Mouse (Mus musculus) cerebellum, adult 2 months (tissue): ENCODE results near the gene Slc2a4. TPM values are rescaled to one million over a fixed set of nuclear protein-coding genes. Genes with fewer than 3 reads are reported as not detected.
A peak's percentile ranks its signal among the peaks of the same experiment; 100 is the strongest.
"Not testable (repeated sequence)": the region's sequence is repeated elsewhere in the genome, so short reads cannot be mapped to it uniquely, and the experiment has no call there.

ENCODE experiments used
- DNase-seq, 2 experiments: peaks; one replicate each; pipeline ENCODE4 v3.0.0; 2021
- H3K27ac ChIP-seq: fragments of 200-500 bp; 2 replicates; pipeline ENCODE4 v1.5.1; 2012; ENCODE audit warnings: low read length, control low read depth, inconsistent platforms; ENCODE audit not compliant: insufficient read depth
- H3K27me3 ChIP-seq: fragments of 200-500 bp; 2 replicates; pipeline ENCODE4 v1.6.1; 2012; ENCODE audit warnings: inconsistent platforms, mild to moderate bottlenecking, low read length, moderate library complexity; ENCODE audit not compliant: control insufficient read depth, insufficient read depth
- H3K4me1 ChIP-seq: fragments of 200-500 bp; 2 replicates; pipeline ENCODE4 v1.6.1; 2011; ENCODE audit warnings: low read length; ENCODE audit not compliant: control insufficient read depth, insufficient read depth
- H3K4me3 ChIP-seq: fragments of 200-500 bp; replicated peaks from 2 replicates; pipeline ENCODE3; 2011; ENCODE audit warnings: mild to moderate bottlenecking, low read depth, low read length, control low read depth; ENCODE audit not compliant: insufficient read depth
- CTCF ChIP-seq: fragments of 200-500 bp; IDR thresholded peaks from 2 replicates; pipeline ENCODE4 v1.5.1; 2011; ENCODE audit warnings: low read depth, mild to moderate bottlenecking, control low read depth, low read length, moderate library complexity, borderline replicate concordance; ENCODE audit not compliant: insufficient read depth
- POLR2A ChIP-seq: fragments of 200-500 bp; IDR thresholded peaks from 2 replicates; pipeline ENCODE4 v1.6.1; 2011; ENCODE audit warnings: low read length, control low read depth, borderline replicate concordance; ENCODE audit not compliant: insufficient read depth
- WGBS: fragments of 180-500 bp; shearing (Covaris S2); methylation state at CpG from one replicate; pipeline ENCODE4 v1.1.7; 2018; 5-methylcytosine and 5-hydroxymethylcytosine counted together
- polyA plus RNA-seq: library from polyadenylated mRNA; depleted of rRNA; stranded (reverse); fragments of >200 nt; gene quantifications from 2 replicates; pipeline ENCODE4 v1.2.3, GENCODE M21; 2012

The Slc2a4 gene
- polyA plus RNA-seq, 1 experiment, result 5.9 TPM

DNA sequence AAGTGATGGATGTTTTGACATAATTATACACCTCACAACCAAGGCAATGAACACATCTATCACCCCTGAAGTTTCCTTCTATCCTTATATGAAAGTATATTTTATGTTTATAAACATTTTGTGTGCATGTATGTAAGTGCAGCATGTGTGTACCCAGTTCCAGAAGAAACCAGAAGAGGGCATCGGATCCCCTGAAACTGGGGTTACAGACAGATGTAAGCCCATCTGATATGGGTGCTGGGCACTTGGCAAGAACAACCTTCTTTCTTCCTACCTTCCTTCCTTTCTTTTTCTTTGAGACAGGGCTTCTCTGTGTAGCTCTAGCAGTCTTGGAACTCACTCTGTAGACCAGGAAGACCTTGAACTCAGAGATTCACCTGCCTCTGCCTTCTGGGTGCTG, 8.2 kb upstream of the Slc2a4 start:
- no peak for TF ChIP-seq POLR2A
- TF ChIP-seq CTCF, result no peak
- 88% methylated on average over 1 of the region's 1 CpGs for WGBS
- Histone ChIP-seq H3K27ac (no peak overlapping the region), H3K4me1 (no peaks in the 10 kb centered on the region), H3K4me3 (no peak overlapping the region), H3K27me3 (no peaks in the 10 kb centered on the region; the same call in 1 of the 2 replicates)
- DNase-seq, result no peak

- H3K27me3 ChIP-seq, H3K4me3 ChIP-seq, DNase-seq, H3K4me1 ChIP-seq, H3K27ac ChIP-seq: not testable (repeated sequence)
- WGBS, result 63% methylated on average over 4 of the region's 4 CpGs
Measured at GRCm38 (mm10) chr11:69955618-69956017, 7.6 kb upstream of the Slc2a4 start.

DNA sequence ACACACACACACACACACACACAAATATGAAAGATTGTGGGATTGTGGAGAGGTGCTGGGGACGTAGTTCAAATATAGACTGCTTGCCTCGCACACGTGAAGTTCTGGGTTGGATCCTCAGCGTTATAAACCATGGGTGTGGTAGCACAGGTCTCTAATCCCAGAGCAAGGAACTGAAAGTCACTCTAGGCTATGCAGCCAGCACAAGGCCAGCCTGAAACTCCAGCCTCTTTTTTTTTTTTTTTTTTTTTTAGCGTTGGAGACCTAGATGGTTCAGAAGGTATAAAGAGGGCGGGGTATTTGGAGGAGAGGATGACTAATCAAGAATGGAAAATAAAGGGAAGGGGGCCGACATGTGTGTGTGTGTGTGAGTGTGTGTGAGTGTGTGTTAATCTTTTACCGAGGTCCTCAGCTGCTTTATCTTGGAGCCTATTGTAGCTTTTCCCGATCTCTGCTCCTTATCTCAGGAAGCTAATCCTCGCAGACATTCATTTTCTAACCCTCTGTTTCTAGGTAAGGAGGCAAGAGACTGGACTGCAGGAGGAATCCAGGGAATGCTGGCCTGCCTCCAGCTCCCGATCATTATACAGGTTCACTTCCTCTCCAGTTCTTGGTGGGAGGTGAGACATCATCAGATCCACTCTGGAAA, 5.4 kb upstream of the Slc2a4 start:
- H3K4me3 ChIP-seq, result no peak overlapping the region
- TF ChIP-seq POLR2A, result no peak
- no peak for TF ChIP-seq CTCF

DNA sequence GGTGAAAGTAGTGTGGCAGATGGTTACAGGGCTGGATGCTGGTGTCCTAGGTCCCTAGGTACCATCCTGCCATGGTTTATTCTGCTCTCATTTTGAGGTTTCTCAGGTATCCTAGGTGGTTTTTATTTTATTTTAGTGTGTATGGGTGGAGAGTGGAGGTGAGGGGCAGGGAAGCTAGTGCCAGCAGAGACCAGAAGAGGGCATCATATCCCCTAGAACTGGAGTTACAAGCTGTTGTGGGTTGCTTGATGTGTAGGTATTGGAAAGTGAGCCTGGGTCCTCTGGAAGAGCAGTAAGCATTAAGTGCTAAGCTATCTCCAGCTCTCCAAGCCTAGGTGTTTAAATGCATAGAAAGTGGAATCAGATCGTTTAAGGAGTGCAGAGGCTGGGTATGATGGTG, 4.3 kb upstream of the Slc2a4 start:
- H3K4me1 ChIP-seq, result no peaks in the 10 kb centered on the region
- DNase-seq, result no peak
- TF ChIP-seq POLR2A (no peak), CTCF (no peak)
- WGBS, result 38% methylated on average over 1 of the region's 1 CpGs
- no peak overlapping the region for H3K4me3 ChIP-seq
- H3K27ac ChIP-seq, result no peak overlapping the region
- peaks cover 2% of the 10 kb centered on the region; the same call in 1 of the 2 replicates for H3K27me3 ChIP-seq

More for the DNA sequence above, 5.4 kb upstream of the Slc2a4 start:
- Histone ChIP-seq H3K4me1 (no peaks in the 10 kb centered on the region), H3K27ac (no peak overlapping the region), H3K27me3 (no peaks in the 10 kb centered on the region; the same call in 1 of the 2 replicates)
- no peak for DNase-seq
- 62% methylated on average over 11 of the region's 11 CpGs for WGBS

- no peak for DNase-seq
- no peak overlapping the region for H3K4me3 ChIP-seq
- TF ChIP-seq CTCF, result no peak
- no peak for TF ChIP-seq POLR2A
- WGBS, result 49% methylated on average over 4 of the region's 4 CpGs
- H3K27ac ChIP-seq, result no peak overlapping the region
- H3K27me3 ChIP-seq, result peaks cover 2% of the 10 kb centered on the region; the same call in 1 of the 2 replicates
- H3K4me1 ChIP-seq, result no peaks in the 10 kb centered on the region
Measured at GRCm38 (mm10) chr11:69950807-69951459, 2.9 kb upstream of the Slc2a4 start.

DNA sequence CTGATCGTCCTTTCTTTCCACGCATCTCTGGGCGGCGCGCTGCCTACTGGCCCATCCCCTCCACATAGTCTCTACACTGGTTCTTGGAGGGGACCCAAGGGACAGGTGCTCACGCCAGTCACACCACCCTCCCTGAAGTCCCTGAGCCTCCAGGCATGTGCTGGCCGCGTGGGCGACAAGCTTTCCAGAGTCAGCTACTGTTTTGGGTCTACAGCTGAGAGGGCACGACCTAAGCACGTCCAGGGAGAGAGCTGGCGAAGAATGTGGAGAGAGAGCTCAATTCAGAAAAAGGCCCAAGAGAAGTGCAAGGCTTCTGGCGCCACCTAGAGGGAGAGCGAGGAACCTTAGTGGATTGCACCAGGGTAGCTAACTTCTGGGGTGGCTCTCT, 769 bp upstream of the Slc2a4 start:
- H3K4me1 ChIP-seq, result no peaks in the 10 kb centered on the region
- H3K27me3 ChIP-seq, result peaks cover 2% of the 10 kb centered on the region; the same call in 1 of the 2 replicates
- peak; percentile 73 to 82 for DNase-seq
- peak overlapping the region; percentile 8 for H3K4me3 ChIP-seq
- TF ChIP-seq CTCF, result peak; percentile 93
- TF ChIP-seq POLR2A, result no peak
- WGBS, result under 1% methylated on average over 14 of the region's 14 CpGs
- no peak overlapping the region for H3K27ac ChIP-seq

- TF ChIP-seq CTCF (no peak), POLR2A (no peak)
Measured at GRCm38 (mm10) chr11:69947337-69948065, 487 bp downstream of the Slc2a4 start.

More at GRCm38 (mm10) chr11:69947337-69948065, 487 bp downstream of the Slc2a4 start:
- Histone ChIP-seq H3K4me3 (peak overlapping the region; percentile 25), H3K27ac (no peak overlapping the region), H3K27me3 (peaks cover 2% of the 10 kb centered on the region; the same call in 1 of the 2 replicates), H3K4me1 (no peaks in the 10 kb centered on the region)
- DNase-seq, result no peak
- WGBS, result 12% methylated on average over 29 of the region's 29 CpGs
